Mouse (Mus musculus): ENCODE data around the gene Ubn1.

- TF ChIP-seq EP300 (IDR thresholded peaks at IDR 0.05) (peak; percentile 96), CTCF (IDR thresholded peaks at IDR 0.05) (no peak; the same call in 1 of the 2 replicates)
These were observed 69.5 kb downstream of the Ubn1 start for GRCm38 (mm10) chr16:5119385-5119784.

Measured in lung, postnatal 0 days (tissue).